Mouse (Mus musculus): ENCODE measurements around the gene Muc1.

Muc1 gene

GRCm38 (mm10) chr3:89233562-89234110 lies 4.8 kb downstream of the Muc1 start:
- DNase-seq (ENCODE audit: low spot score in 2 of 2): no peak

DNA sequence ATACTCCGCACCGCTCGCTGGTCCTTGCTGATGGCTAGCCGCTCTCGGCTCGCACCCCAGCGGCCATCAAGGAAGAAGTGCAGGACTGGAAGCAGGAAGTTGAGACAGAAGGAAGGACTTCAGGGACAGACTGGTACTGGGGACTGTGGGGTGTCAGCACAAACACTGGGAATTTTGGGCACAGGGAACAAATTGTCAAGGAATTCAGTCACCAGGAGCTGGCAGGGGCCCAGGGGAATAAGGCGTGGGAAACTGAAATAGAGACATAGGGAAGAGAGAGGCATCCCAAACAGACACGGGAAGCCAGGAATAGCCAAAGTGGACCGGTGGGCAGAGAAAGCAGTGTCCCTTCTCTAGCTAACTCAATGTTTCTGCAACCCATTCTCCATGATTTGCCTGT lies 7.7 kb downstream of the Muc1 start:
- no peak for DNase-seq (ENCODE audit: low spot score in 2 of 2)

GRCm38 (mm10) chr3:89237682-89238081 lies 8.8 kb downstream of the Muc1 start:
- no peak for DNase-seq (ENCODE audit: low spot score in 2 of 2)

DNA sequence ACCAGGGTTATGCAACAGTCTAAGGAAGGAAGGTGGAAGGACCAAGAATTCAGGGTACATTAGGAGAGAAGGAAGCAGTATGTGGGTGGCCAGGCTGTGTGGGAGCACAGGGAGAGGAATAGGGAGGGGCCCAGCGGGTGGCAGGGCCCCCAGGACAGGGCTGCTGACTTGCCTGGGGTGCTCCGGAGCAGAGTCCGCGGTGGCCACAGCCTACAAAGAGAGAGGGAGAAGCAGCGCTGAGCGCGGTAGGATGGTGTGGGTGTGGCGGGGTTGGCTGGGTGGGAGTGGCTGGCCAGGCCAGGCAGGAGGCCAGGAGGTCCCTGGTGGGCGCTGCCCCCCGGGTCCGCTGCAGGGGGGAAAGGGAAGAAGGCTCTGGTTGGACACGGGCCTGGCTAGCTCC lies 9.6 kb downstream of the Muc1 start:
- DNase-seq (ENCODE audit: low spot score in 2 of 2): no peak

DNA sequence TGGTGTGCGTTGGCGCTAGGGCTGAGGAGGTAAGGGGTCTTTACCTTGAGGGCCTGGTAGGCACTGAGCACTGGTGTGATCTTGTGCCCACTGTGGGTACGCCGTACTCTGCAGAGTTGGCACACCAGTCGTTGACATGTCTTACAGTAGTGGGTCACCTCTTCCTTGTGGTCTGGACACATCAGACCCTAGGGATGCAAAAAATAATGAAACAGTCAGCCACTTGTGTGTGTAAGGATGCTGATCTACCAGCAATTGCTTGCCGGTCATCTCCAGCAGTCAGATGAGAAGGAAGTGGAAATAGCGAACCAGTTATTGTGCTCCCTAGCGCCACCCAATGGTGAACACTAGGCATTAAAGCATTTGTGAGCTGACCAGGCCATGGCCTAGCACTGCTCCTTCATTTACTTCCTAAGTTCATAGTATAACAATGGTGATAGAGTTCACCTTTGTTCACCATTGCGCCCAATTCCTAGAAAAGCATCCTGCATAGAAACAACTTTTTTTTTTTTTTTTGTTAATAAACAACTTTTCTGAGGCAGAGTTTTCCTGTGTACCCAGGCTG lies 13.6 kb downstream of the Muc1 start:
- DNase-seq (ENCODE audit: low spot score in 2 of 2): peak; percentile 63 to 72

- peak in 1 of 2 experiments; percentile 60 for DNase-seq (ENCODE audit: low spot score in 2 of 2)
Measured at GRCm38 (mm10) chr3:89243609-89244008, 14.8 kb downstream of the Muc1 start.

DNA sequence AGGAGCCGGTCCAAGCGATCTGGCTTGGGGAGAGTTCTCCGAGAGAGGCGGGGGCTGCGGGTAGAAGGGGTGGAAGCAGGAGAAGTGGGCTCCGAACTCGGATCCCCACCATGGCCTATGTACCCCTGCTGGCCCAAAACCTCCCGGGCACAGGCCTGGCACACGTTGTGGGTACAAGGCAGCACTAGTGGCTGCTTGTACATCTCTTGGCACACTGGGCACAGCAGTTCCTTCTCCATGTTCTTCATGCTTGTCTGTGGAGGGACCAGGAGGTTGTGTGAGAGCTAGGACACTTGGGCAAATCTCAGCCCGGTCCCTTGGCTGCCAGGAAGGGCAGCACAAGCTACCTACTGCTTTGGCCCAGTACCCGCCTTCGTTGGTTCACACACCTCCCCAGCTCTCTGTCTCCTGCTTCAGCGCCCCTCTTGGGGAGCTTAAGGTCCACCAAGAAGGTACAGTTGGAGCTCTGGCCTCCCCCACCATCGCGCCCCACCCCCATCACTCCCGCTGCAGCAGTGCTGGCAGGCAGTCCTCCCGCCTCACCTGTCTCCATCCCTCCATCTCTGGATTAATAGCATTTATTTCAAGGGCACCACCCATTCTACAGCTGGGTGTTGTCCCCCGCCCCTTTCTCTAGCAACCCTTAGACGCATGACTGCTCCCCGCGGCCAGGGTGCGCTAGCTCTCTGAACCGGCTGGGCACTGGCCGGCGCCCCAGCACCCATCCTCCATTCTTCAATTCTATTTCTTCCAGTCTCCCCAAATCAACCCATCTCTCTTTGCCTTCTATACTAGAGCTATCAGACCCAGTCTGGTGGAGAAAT lies 15.5 kb downstream of the Muc1 start:
- DNase-seq (ENCODE audit: low spot score in 2 of 2): no peak

GRCm38 (mm10) chr3:89244982-89245687 lies 16.3 kb downstream of the Muc1 start:
- DNase-seq (ENCODE audit: low spot score in 2 of 2): peak; percentile 69 to 76

GRCm38 (mm10) chr3:89245688-89246171 lies 16.9 kb downstream of the Muc1 start, which contains the start of gene Krtcap2:
TSS of gene Krtcap2 (plus strand) at chr3:89245966.
- DNase-seq (ENCODE audit: low spot score in 2 of 2): peak; percentile 70 to 75

DNA sequence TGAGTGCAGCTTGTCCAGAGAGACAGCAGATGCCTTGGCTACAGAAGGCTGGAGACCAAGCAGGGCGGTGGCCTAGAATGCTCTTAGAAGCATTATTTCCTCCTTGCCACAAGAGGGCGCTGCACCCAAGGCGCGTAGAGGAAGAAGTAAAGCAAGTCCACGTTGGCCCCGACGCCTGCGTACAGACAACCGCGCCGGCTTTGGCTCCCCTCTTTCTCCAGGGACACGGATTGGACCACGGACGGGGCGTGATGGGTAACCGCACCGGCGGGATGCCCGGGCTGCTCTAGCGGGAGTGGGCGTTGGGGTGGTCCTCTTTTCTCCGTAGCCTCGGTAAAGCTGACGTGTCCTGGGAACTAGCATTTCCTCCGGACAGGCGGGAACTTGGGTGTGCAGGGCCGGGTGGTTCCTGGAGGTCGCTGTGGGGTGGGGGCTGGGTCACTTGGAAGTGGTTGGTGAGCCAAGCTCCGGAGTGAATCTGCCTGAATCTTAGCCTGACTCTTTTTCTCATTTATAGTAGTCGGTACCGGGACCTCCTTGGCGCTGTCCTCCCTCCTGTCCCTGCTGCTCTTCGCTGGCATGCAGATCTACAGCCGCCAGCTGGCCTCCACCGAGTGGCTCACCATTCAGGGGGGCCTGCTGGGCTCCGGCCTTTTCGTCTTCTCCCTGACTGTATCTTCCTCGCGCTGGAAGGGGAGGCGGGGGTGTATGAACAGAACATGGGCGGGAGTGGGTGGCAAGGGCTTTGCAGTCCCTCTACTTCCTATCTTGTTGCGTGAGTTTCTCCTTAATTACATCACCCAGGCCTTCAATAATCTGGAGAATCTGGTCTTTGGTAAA lies 17.6 kb downstream of the Muc1 start, which contains the start of gene Trim46:
Gene Trim46 (minus strand): TSS at position 49 of the 840 bp plus-strand sequence.
- DNase-seq (ENCODE audit: low spot score in 2 of 2): peak; percentile 91 to 92

- DNase-seq (ENCODE audit: low spot score in 2 of 2): no peak
Measured at GRCm38 (mm10) chr3:89247466-89247865, 18.6 kb downstream of the Muc1 start.

DNA sequence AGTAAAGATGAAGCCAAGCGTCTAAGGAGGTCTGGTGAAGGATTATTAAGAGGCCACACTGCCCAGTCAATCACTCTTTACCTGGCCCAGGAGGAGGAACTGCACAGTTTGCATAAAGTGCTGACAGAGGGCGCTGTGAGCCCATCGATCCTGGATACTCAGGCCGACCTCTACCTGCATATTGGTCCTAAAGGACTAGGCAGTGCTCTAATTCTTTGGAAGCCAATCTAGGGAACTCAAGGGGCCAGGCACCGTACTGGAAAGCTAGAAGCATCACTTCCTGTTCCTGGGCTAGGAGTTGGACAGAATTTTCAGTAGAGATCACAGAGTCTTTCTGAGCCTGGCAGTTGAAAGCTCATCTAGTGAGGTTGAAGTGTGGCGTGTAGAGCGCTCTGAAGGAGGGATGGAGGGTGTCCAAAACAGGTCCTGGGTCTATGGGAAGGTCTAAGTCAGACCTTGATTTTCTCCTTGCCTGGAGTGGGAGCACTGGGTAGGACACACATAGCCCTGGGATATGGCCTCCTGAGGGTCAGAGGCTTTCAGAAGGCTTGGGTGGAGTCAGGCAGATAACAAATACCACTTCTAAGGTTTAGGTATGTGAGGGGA lies 21.7 kb downstream of the Muc1 start:
- no peak for DNase-seq (ENCODE audit: low spot score in 2 of 2)

GRCm38 (mm10) chr3:89251365-89251895 lies 22.6 kb downstream of the Muc1 start:
- DNase-seq (ENCODE audit: low spot score in 2 of 2): no peak

DNA sequence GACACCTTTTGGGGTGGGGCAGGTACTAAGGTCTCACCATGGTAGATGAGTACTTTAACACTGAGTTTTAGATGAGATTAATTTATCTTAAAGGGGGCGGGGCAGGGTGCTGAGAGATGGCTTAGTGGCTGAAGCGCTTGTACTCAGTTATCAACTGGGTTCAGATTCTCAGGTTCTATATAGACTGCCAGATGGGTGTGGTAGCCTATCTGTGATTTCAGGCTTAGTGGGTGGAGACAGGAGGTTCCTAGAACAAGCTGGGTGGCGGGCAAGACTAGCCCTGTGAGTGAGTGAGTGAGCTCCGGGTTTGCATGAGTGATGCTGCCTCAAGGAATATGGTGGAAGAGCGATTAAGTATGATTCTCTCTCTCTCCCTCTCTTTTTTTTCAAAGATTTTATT lies 26.1 kb downstream of the Muc1 start:
- no peak for DNase-seq (ENCODE audit: low spot score in 2 of 2)

GRCm38 (mm10) chr3:89256177-89256576 lies 27.3 kb downstream of the Muc1 start:
- no peak for DNase-seq (ENCODE audit: low spot score in 2 of 2)

DNA sequence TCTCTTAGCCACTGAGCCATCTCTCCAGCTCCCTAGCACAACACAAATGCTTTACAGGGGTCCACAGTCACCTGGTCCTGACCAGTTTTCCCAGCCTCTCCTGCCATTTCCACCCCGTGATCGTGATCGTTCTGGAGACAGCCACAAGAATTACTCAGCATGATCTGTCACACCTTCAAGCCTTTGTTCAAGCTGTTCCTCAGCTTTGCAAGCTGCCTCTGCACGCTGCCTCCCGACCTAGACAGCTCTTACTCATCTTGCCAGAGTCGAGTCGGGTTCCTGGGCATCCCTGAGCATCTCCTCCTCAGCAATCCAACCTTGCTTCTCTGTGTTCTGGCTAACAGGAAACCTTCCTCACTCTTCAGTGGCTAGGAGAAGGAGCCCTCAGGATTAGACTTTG lies 30.2 kb downstream of the Muc1 start, which contains the start of gene Dpm3:
Gene Dpm3 (plus strand): TSS at position 283 of the 400 bp plus-strand sequence.
- DNase-seq (ENCODE audit: low spot score in 2 of 2): no peak

- no peak for DNase-seq (ENCODE audit: low spot score in 2 of 2)
Measured at GRCm38 (mm10) chr3:89260211-89260610, 31.4 kb downstream of the Muc1 start.

DNA sequence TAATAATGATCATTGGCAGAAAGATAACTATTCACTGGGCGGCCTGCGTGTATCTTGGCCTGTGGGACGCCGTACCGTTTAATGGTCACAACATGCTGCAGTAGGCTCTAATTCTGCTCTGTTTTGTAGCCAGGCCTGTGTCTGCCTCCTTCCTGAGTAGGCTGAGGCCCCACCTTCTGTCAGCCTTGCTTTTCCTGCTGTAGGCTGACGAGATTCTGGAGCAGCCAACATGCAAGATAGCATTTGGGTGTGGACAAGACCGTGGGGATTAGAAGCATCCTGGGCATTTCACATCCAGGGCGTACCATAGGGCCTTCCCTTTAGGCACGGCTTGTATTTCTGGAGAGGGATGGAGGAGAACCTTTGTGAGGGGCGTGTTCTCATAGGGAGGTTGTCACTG lies 33.6 kb downstream of the Muc1 start:
- no peak for DNase-seq (ENCODE audit: low spot score in 2 of 2)

- DNase-seq (ENCODE audit: low spot score in 2 of 2): peak; percentile 85
Measured at GRCm38 (mm10) chr3:89266439-89266893, 37.6 kb downstream of the Muc1 start.

DNA sequence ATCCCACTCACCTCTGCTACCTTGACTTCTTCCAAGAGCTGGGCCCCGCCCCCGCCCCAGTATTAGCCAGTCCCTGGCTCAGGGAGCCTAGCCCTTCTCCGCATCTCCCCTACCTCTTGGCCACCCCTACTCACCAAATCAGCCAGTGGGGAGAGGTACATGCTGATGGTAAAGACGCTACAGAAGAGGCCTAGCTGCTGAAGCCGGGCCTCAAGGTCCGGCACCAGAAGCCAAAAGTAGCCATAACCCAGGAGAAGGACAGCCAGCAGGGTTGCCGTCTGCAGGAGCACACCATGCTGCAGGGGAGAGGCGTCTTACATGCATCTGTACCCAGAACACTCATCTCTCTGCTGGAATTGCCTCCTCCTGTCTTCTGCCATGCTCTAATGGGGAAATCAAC lies 40.1 kb downstream of the Muc1 start:
- no peak for DNase-seq (ENCODE audit: low spot score in 2 of 2)

Measured in right cerebral cortex, adult 2 months (tissue).